Mouse (Mus musculus): ENCODE measurements at regions not wholly inside any gene's neighbourhood (a gene's known extent, or its start where the extent isn't known, plus 50 kb on each side); places are given as distances from the start of the nearest gene placed in this dataset.

- intact Hi-C loops (cut with DNase I) = no loop called here
Measured at GRCm38 (mm10) chr15:68811041-68811440, 2310.3 kb upstream of the Lrrc6 start.

- intact Hi-C loops (cut with DNase I) = no loop called here
Measured at GRCm38 (mm10) chr15:68810593-68810992, 2309.9 kb upstream of the Lrrc6 start.

GRCm38 (mm10) chr15:68808175-68808574 lies 2307.5 kb upstream of the Lrrc6 start:
- intact Hi-C loops (cut with DNase I) = no loop called here

- intact Hi-C loops (cut with DNase I) = no loop called here
Measured at GRCm38 (mm10) chr15:68804254-68804653, 2303.5 kb upstream of the Lrrc6 start.

- intact Hi-C loops (cut with DNase I) = no loop called here
Measured at GRCm38 (mm10) chr15:68801763-68802162, 2301.1 kb upstream of the Lrrc6 start.

- intact Hi-C loops (cut with DNase I) = no loop called here
Measured at GRCm38 (mm10) chr15:68797406-68797805, 2296.7 kb upstream of the Lrrc6 start.

- intact Hi-C loops (cut with DNase I) = no loop called here
Measured at GRCm38 (mm10) chr15:68795239-68795960, 2294.7 kb upstream of the Lrrc6 start.

GRCm38 (mm10) chr15:68759948-68760347 lies 2259.2 kb upstream of the Lrrc6 start:
- intact Hi-C loops (cut with DNase I) = no loop called here

- intact Hi-C loops (cut with DNase I) = no loop called here
Measured at GRCm38 (mm10) chr15:68755255-68755654, 2254.5 kb upstream of the Lrrc6 start.

GRCm38 (mm10) chr15:68754834-68755233 lies 2254.1 kb upstream of the Lrrc6 start:
- intact Hi-C loops (cut with DNase I) = no loop called here

- intact Hi-C loops (cut with DNase I) = no loop called here
Measured at GRCm38 (mm10) chr15:68739344-68739743, 2238.6 kb upstream of the Lrrc6 start.

GRCm38 (mm10) chr15:68721250-68721649 lies 2220.5 kb upstream of the Lrrc6 start:
- intact Hi-C loops (cut with DNase I) = no loop called here

GRCm38 (mm10) chr15:68719486-68719885 lies 2218.8 kb upstream of the Lrrc6 start:
- intact Hi-C loops (cut with DNase I) = no loop called here

- intact Hi-C loops (cut with DNase I) = no loop called here
Measured at GRCm38 (mm10) chr15:68714337-68714736, 2213.6 kb upstream of the Lrrc6 start.

GRCm38 (mm10) chr15:68707306-68707705 lies 2206.6 kb upstream of the Lrrc6 start:
- intact Hi-C loops (cut with DNase I) = no loop called here

GRCm38 (mm10) chr15:68695041-68695650 lies 2194.4 kb upstream of the Lrrc6 start:
- intact Hi-C loops (cut with DNase I) = no loop called here

- intact Hi-C loops (cut with DNase I) = no loop called here
Measured at GRCm38 (mm10) chr15:68667462-68667861, 2166.8 kb upstream of the Lrrc6 start.

GRCm38 (mm10) chr15:68665331-68665730 lies 2164.6 kb upstream of the Lrrc6 start:
- intact Hi-C loops (cut with DNase I) = no loop called here

- intact Hi-C loops (cut with DNase I) = no loop called here
Measured at GRCm38 (mm10) chr15:68656722-68657121, 2156.0 kb upstream of the Lrrc6 start.

GRCm38 (mm10) chr15:68655046-68655445 lies 2154.3 kb upstream of the Lrrc6 start:
- intact Hi-C loops (cut with DNase I) = no loop called here

GRCm38 (mm10) chr15:68650609-68651008 lies 2149.9 kb upstream of the Lrrc6 start:
- intact Hi-C loops (cut with DNase I) = no loop called here

- intact Hi-C loops (cut with DNase I) = no loop called here
Measured at GRCm38 (mm10) chr15:68650033-68650432, 2149.3 kb upstream of the Lrrc6 start.

- intact Hi-C loops (cut with DNase I) = no loop called here
Measured at GRCm38 (mm10) chr15:68646865-68647264, 2146.2 kb upstream of the Lrrc6 start.
